Mouse (Mus musculus) spleen, adult 2 months (tissue): ENCODE measurements around the gene Rab29.

Source experiments
- CTCF ChIP-seq: fragments of 200-500 bp; IDR thresholded peaks from 2 replicates; pipeline ENCODE4 v1.5.1; 2011; ENCODE audit warnings: mild to moderate bottlenecking, inconsistent platforms; ENCODE audit not compliant: insufficient read depth, insufficient read length, insufficient replicate concordance; ENCODE audit errors: extremely low read depth
- POLR2A ChIP-seq: fragments of 200-500 bp; IDR thresholded peaks from 2 replicates; pipeline ENCODE4 v1.6.1; 2011; ENCODE audit warnings: low read depth, low read length, inconsistent platforms

DNA sequence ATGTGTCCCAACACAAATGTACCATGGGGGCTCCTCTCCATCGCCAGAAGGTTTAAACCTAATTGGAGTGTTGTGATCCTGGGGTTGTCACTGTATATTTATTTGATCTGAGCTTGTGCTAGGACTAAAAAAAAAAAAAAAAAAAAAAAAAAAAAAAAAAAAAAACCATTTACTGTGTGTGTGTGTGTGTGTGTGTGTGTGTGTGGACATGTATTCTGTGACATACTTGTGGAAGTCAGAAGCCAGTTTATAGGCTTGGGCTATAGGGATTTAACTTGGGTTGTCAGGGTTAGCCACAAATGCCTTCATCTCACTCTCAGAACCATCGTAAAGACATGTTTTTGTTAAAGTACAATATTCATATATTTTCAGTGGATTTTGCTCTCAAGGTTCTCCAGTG lies 2.5 kb downstream of the Rab29 start:
- no peak for TF ChIP-seq CTCF
- TF ChIP-seq POLR2A: no peak
